Mouse (Mus musculus) hindbrain, embryonic 14.5 days (tissue): ENCODE measurements around the gene Klhl29. TPM values are rescaled to one million over a fixed set of nuclear protein-coding genes. Genes with fewer than 3 reads are reported as not detected.

Experiments
- ATAC-seq: fragments of 200-750 bp; cut with Nextera tagmentation; 2 replicates; pipeline ENCODE4 v1.8.0; 2017; ENCODE audit warnings: moderate number of reproducible peaks, mild to moderate bottlenecking, moderate TSS enrichment, moderate library complexity; ENCODE audit not compliant: low FRiP score
- DNase-seq: peaks from one replicate; pipeline ENCODE4 v3.0.0-alpha.2; 2015; ENCODE audit warnings: low spot score
- H3K27ac ChIP-seq: fragments of 300-500 bp; sonication (generic); 2 replicates; pipeline ENCODE4 v1.5.1; 2014; ENCODE audit warnings: mild to moderate bottlenecking, moderate library complexity
- H3K27me3 ChIP-seq: fragments of 300-500 bp; sonication (generic); 2 replicates; pipeline ENCODE4 v1.6.1; 2014; ENCODE audit warnings: mild to moderate bottlenecking, low read length, mixed read lengths; ENCODE audit not compliant: control insufficient read depth, insufficient read depth
- H3K36me3 ChIP-seq: fragments of 300-500 bp; sonication (generic); replicated peaks from 2 replicates; pipeline ENCODE4 v1.6.1; 2014; ENCODE audit not compliant: control insufficient read depth, insufficient read depth
- H3K4me1 ChIP-seq: fragments of 300-500 bp; sonication (generic); replicated peaks from 2 replicates; pipeline ENCODE4 v1.6.1; 2014; ENCODE audit warnings: antibody characterized with exemption, low read length, mixed read lengths; ENCODE audit not compliant: control insufficient read depth, insufficient read depth
- H3K4me2 ChIP-seq: fragments of 300-500 bp; sonication (generic); replicated peaks from 2 replicates; pipeline ENCODE4 v1.6.1; 2014; ENCODE audit warnings: mild to moderate bottlenecking, moderate library complexity
- H3K4me3 ChIP-seq: fragments of 300-500 bp; sonication (generic); replicated peaks from 2 replicates; pipeline ENCODE4 v1.5.1; 2014; ENCODE audit warnings: mild to moderate bottlenecking, low read length
- H3K9ac ChIP-seq: fragments of 300-500 bp; sonication (generic); 2 replicates; pipeline ENCODE4 v1.6.1; 2014
- H3K9me3 ChIP-seq: fragments of 300-500 bp; sonication (generic); 2 replicates; pipeline ENCODE4 v1.6.1; 2016; ENCODE audit warnings: low read length; ENCODE audit not compliant: control insufficient read depth
- WGBS: fragments of 180-500 bp; shearing (Covaris S2); extraction: QIAGEN DNeasy Blood & Tissue Kit; methylation state at CpG from one replicate; pipeline ENCODE4 v1.1.7; 2014; 5-methylcytosine and 5-hydroxymethylcytosine counted together
- polyA plus RNA-seq: library from polyadenylated mRNA; unstranded; fragments of >200 nt; fragmentation: Nextera tagmentation; extraction: Ambion mirVana; gene quantifications from 2 replicates; pipeline ENCODE4 v1.2.1, GENCODE M21; 2014

The Klhl29 gene
- polyA plus RNA-seq, 1 experiment from 2014 or later: 9.2 TPM

GRCm38 (mm10) chr12:5147346-5148035, 228.0 kb downstream of the Klhl29 start:
- H3K27ac ChIP-seq: no peak overlapping the region
- H3K27me3 ChIP-seq: no peaks in the 10 kb centered on the region
- no peak for DNase-seq
- no peak overlapping the region for H3K4me3 ChIP-seq
- ATAC-seq: no peak
- H3K4me2 ChIP-seq: no peak overlapping the region
- H3K36me3 ChIP-seq: no peaks in the 10 kb centered on the region
- peaks cover 16% of the 10 kb centered on the region for H3K4me1 ChIP-seq
- no peaks in the 10 kb centered on the region for H3K9me3 ChIP-seq
- H3K9ac ChIP-seq: no peak overlapping the region
- WGBS: 81% methylated on average over 5 of the region's 5 CpGs

- Histone ChIP-seq H3K27me3 (no peaks in the 10 kb centered on the region), H3K27ac (peak overlapping the region; percentile 45; the same call in 1 of the 2 replicates), H3K36me3 (peaks cover 7% of the 10 kb centered on the region; the same call in 1 of the 2 replicates), H3K9me3 (no peaks in the 10 kb centered on the region), H3K4me2 (no peak overlapping the region), H3K4me1 (peaks cover 16% of the 10 kb centered on the region), H3K9ac (peak overlapping the region; percentile 25; the same call in 1 of the 2 replicates), H3K4me3 (no peak overlapping the region)
- WGBS: 17% methylated on average over 5 of the region's 5 CpGs
- DNase-seq (no peak), ATAC-seq (peak; percentile 62; the same call in 1 of the 2 replicates)
These were observed 231.3 kb downstream of the Klhl29 start for GRCm38 (mm10) chr12:5143903-5144781.

GRCm38 (mm10) chr12:5143224-5143623, 232.3 kb downstream of the Klhl29 start:
- Histone ChIP-seq H3K4me1 (peaks cover 16% of the 10 kb centered on the region), H3K27me3 (no peaks in the 10 kb centered on the region), H3K9me3 (no peaks in the 10 kb centered on the region), H3K36me3 (peaks cover 7% of the 10 kb centered on the region; the same call in 1 of the 2 replicates), H3K27ac (no peak overlapping the region; the same call in 1 of the 2 replicates), H3K9ac (no peak overlapping the region), H3K4me3 (no peak overlapping the region), H3K4me2 (no peak overlapping the region)
- ATAC-seq (no peak), DNase-seq (no peak)
- WGBS: 70% methylated on average over 5 of the region's 5 CpGs

GRCm38 (mm10) chr12:5142776-5143175, 232.7 kb downstream of the Klhl29 start:
- Histone ChIP-seq H3K27me3 (no peaks in the 10 kb centered on the region), H3K4me3 (no peak overlapping the region), H3K27ac (no peak overlapping the region), H3K4me1 (peaks cover 16% of the 10 kb centered on the region), H3K4me2 (no peak overlapping the region), H3K36me3 (peaks cover 7% of the 10 kb centered on the region; the same call in 1 of the 2 replicates), H3K9me3 (no peaks in the 10 kb centered on the region), H3K9ac (no peak overlapping the region)
- 7% methylated on average over 3 of the region's 3 CpGs for WGBS
- DNase-seq: peak; percentile 87
- ATAC-seq: peak; percentile 53; the same call in 1 of the 2 replicates

- H3K36me3 ChIP-seq: peaks cover 14% of the 10 kb centered on the region; the same call in 1 of the 2 replicates
- no peak overlapping the region for H3K4me3 ChIP-seq
- H3K9ac ChIP-seq: no peak overlapping the region
- DNase-seq (no peak), ATAC-seq (no peak)
- no peak overlapping the region for H3K27ac ChIP-seq
- no peak overlapping the region for H3K4me2 ChIP-seq
- WGBS: 81% methylated on average over 4 of the region's 4 CpGs
- H3K27me3 ChIP-seq: no peaks in the 10 kb centered on the region
- H3K9me3 ChIP-seq: no peaks in the 10 kb centered on the region
- H3K4me1 ChIP-seq: peaks cover 16% of the 10 kb centered on the region
These were observed 234.4 kb downstream of the Klhl29 start for GRCm38 (mm10) chr12:5141040-5141439.

- 79% methylated on average over 4 of the region's 4 CpGs for WGBS
- no peaks in the 10 kb centered on the region for H3K27me3 ChIP-seq
- peaks cover 14% of the 10 kb centered on the region; the same call in 1 of the 2 replicates for H3K36me3 ChIP-seq
- no peak overlapping the region for H3K27ac ChIP-seq
- no peak overlapping the region for H3K4me3 ChIP-seq
- no peak overlapping the region for H3K4me2 ChIP-seq
- no peaks in the 10 kb centered on the region for H3K9me3 ChIP-seq
- no peak for ATAC-seq
- peaks cover 12% of the 10 kb centered on the region for H3K4me1 ChIP-seq
- no peak overlapping the region for H3K9ac ChIP-seq
- no peak for DNase-seq
These were observed 236.2 kb downstream of the Klhl29 start for GRCm38 (mm10) chr12:5139302-5139701.

- Histone ChIP-seq H3K27ac (no peak overlapping the region), H3K9me3 (no peaks in the 10 kb centered on the region), H3K27me3 (no peaks in the 10 kb centered on the region), H3K36me3 (peaks cover 14% of the 10 kb centered on the region; the same call in 1 of the 2 replicates), H3K4me1 (no peaks in the 10 kb centered on the region), H3K4me2 (no peak overlapping the region), H3K4me3 (no peak overlapping the region), H3K9ac (no peak overlapping the region)
- peak; percentile 53; the same call in 1 of the 2 replicates for ATAC-seq
- DNase-seq: peak; percentile 81
- WGBS: 27% methylated on average over 4 of the region's 4 CpGs
These were observed 239.2 kb downstream of the Klhl29 start for GRCm38 (mm10) chr12:5136300-5136699.

GRCm38 (mm10) chr12:5129190-5129589, 246.3 kb downstream of the Klhl29 start:
- no peak overlapping the region for H3K4me2 ChIP-seq
- no peaks in the 10 kb centered on the region for H3K9me3 ChIP-seq
- ATAC-seq (no peak), DNase-seq (no peak)
- H3K27me3 ChIP-seq: no peaks in the 10 kb centered on the region
- peaks cover 6% of the 10 kb centered on the region for H3K36me3 ChIP-seq
- no peak overlapping the region for H3K9ac ChIP-seq
- H3K4me3 ChIP-seq: no peak overlapping the region
- no peaks in the 10 kb centered on the region for H3K4me1 ChIP-seq
- no peak overlapping the region for H3K27ac ChIP-seq
- WGBS: 81% methylated on average over 4 of the region's 4 CpGs

GRCm38 (mm10) chr12:5125907-5126306, 249.6 kb downstream of the Klhl29 start:
- WGBS: 89% methylated on average over 7 of the region's 7 CpGs

More at GRCm38 (mm10) chr12:5125907-5126306, 249.6 kb downstream of the Klhl29 start:
- ATAC-seq: no peak
- H3K4me3 ChIP-seq: no peak overlapping the region
- H3K9me3 ChIP-seq: no peaks in the 10 kb centered on the region
- no peaks in the 10 kb centered on the region for H3K27me3 ChIP-seq
- no peak overlapping the region for H3K27ac ChIP-seq
- no peak overlapping the region for H3K9ac ChIP-seq
- H3K4me2 ChIP-seq: no peak overlapping the region
- peaks cover 6% of the 10 kb centered on the region for H3K36me3 ChIP-seq
- DNase-seq: no peak
- H3K4me1 ChIP-seq: 0 out of 2 replicates have a peak, but pooled peaks cover 5% of the 10 kb centered on the region
